Mouse (Mus musculus): ENCODE results near the gene Ddr1.

The Ddr1 gene

DNA sequence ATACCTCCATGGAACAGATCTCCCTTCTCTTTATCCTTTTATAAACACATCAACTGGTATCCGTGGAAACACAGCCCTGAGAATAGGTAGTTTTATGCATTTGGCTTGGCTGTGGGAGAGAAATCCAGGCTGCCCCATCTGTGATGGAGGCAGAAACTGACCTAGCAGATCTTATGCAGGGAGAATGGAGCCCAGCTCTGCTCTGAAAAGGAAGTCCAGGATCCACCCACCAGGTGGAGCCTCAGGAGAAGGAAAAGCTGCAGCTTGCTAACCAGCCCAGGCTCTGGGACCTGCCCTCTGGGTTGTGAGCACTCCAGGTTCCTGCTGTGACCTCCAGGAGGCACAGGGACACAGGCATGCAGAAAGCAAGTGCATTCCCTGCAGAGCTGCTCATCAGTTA, 70.4 kb downstream of the Ddr1 start:
- DNase-seq (ENCODE audit: low spot score), result no peak

All from ovary, adult 18-20 months (tissue).